Mouse (Mus musculus) G1E (cell line): ENCODE measurements around the gene Lrrc1. TPM values are rescaled to one million over a fixed set of nuclear protein-coding genes. Genes with fewer than 3 reads are reported as not detected.

Experiments
- ATAC-seq: 2 replicates; pipeline ENCODE4 v1.8.0; 2016; ENCODE audit warnings: mild to moderate bottlenecking; ENCODE audit not compliant: insufficient number of reproducible peaks, poor library complexity, low FRiP score, severe bottlenecking; ENCODE audit errors: extremely low read depth
- DNase-seq: peaks from one replicate; pipeline ENCODE4 v3.0.0; 2012; ENCODE audit warnings: low spot score
- H3K27me3 ChIP-seq: 2 replicates; pipeline ENCODE4 v1.6.1; 2012; ENCODE audit warnings: mild to moderate bottlenecking, low read length, inconsistent platforms; ENCODE audit not compliant: insufficient read depth
- H3K36me3 ChIP-seq: replicated peaks from 2 replicates; pipeline ENCODE3; 2012; ENCODE audit warnings: mild to moderate bottlenecking, inconsistent platforms
- H3K4me1 ChIP-seq: 2 replicates; pipeline ENCODE4 v1.6.1; 2012; ENCODE audit warnings: low read depth, low read length, inconsistent platforms, mixed read lengths; ENCODE audit not compliant: insufficient read depth
- H3K4me3 ChIP-seq: 2 replicates; pipeline ENCODE4 v1.5.1; 2012; ENCODE audit warnings: low read depth, mild to moderate bottlenecking, inconsistent platforms, low read length, moderate library complexity, mixed read lengths
- H3K9me3 ChIP-seq: replicated peaks from 2 replicates; pipeline ENCODE4 v1.6.1; 2012; ENCODE audit warnings: inconsistent platforms
- CTCF ChIP-seq: IDR thresholded peaks from 2 replicates; pipeline ENCODE4 v1.5.1; 2012; ENCODE audit warnings: low read depth, low read length, inconsistent platforms, mixed read lengths
- GATA1 ChIP-seq: IDR thresholded peaks from 2 replicates; pipeline ENCODE4 v1.6.1; 2012; ENCODE audit warnings: borderline replicate concordance, low read length, inconsistent platforms, mixed read lengths
- GATA2 ChIP-seq: IDR thresholded peaks from 2 replicates; pipeline ENCODE4 v1.6.1; 2012; ENCODE audit warnings: low read depth, low read length, inconsistent platforms, borderline replicate concordance
- POLR2AphosphoS5 ChIP-seq: IDR thresholded peaks from 2 replicates; pipeline ENCODE4 v1.6.1; 2012; ENCODE audit warnings: low read depth, low read length, inconsistent platforms; ENCODE audit not compliant: insufficient replicate concordance
- TAL1 ChIP-seq: conservative IDR thresholded peaks from 2 replicates; pipeline ENCODE4 v1.6.1; 2012; ENCODE audit warnings: low read depth, low read length, inconsistent platforms, mixed read lengths
- polyA plus RNA-seq: library from polyadenylated mRNA; stranded (reverse); fragments of >175 nt; gene quantifications from 2 replicates; pipeline ENCODE4 v1.2.3, GENCODE M21; 2012
- total RNA-seq, 2 experiments: library from RNA; stranded (forward) in 1 of 2; stranded (reverse) in 1 of 2; fragments of 200-1000 nt in 1 of 2; fragments of >200 nt in 1 of 2; fragmentation: Nextera tagmentation in 1 of 2; gene quantifications; 2 replicates each; pipeline ENCODE4 v1.2.3; 2014 to 2017

Lrrc1 gene
- total and polyA plus RNA-seq, 3 experiments: 0.16 TPM; not detected in 2

DNA sequence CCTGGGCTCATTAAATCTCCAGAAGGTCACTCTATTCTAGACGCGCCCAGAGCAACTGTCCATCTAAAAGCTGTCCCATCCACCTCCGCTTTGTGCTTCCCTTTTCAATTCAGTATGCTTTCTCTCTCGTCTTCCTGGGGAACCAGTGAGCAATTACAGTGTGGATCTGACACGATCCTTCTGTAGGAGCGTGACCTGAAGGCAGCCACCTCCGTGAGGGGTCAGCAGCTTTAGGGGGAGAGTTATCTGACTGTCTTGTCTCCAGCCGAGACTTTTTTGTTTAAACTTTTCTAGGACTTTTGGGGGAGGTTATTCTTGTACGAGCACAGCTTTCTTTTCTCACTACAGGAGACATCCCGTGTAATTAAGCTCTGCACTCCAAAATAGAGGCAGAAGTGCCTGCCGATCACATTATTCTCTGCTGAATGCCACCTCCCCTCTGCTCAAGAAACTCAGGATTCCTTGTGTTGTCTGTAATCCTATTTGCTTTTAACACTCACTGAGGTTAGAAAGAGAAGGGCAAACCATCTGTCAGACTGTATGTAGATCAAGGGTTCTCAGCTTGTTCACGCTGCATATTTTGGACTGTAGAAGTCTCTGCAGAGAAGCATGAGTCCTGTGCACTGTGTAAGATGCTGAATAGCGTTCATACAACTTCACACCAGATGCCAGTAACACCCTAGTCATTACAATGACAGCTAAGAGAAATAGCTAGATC, 24.3 kb upstream of the Lrrc1 start:
- H3K9me3 ChIP-seq: 0 out of 2 replicates have a peak, but pooled peaks cover 2% of the 10 kb centered on the region
- no peak overlapping the region for H3K4me3 ChIP-seq
- no peak for TF ChIP-seq POLR2AphosphoS5
- no peak for TF ChIP-seq CTCF
- TF ChIP-seq TAL1: no peak
- TF ChIP-seq GATA2: no peak
- no peak for TF ChIP-seq GATA1
- H3K4me1 ChIP-seq: no peaks in the 10 kb centered on the region
- DNase-seq (no peak), ATAC-seq (no peak)
- no peaks in the 10 kb centered on the region for H3K27me3 ChIP-seq
- no peaks in the 10 kb centered on the region for H3K36me3 ChIP-seq

DNA sequence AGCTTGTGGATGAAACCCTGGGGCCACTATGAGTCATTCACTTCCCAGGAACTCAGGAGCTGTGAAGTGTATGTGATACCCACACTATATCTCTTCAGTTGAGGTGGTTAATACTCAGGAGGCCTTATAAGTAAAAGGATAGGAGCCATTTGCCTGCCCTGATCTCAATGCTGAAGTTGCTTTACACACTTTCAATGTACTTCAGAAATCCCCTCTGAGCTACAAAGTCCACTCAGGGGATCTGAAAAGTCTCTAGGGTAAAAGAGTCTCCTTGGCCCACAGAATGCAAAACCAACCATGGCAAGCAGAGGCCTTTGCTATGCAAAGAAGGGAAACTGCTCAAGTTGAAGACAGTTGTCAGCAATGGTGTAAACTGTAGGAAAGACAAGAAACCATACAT, 17.2 kb upstream of the Lrrc1 start:
- H3K4me1 ChIP-seq: no peaks in the 10 kb centered on the region
- ATAC-seq: no peak
- TF ChIP-seq CTCF (no peak), TAL1 (no peak), GATA2 (no peak), POLR2AphosphoS5 (no peak), GATA1 (no peak)
- H3K9me3 ChIP-seq: peaks cover 12% of the 10 kb centered on the region
- no peak for DNase-seq
- H3K36me3 ChIP-seq: no peaks in the 10 kb centered on the region
- no peaks in the 10 kb centered on the region for H3K27me3 ChIP-seq
- H3K4me3 ChIP-seq: no peak overlapping the region

- DNase-seq: no peak
- TF ChIP-seq GATA2 (no peak), CTCF (no peak), TAL1 (no peak), GATA1 (no peak), POLR2AphosphoS5 (no peak)
- Histone ChIP-seq H3K4me1 (no peaks in the 10 kb centered on the region), H3K27me3 (no peaks in the 10 kb centered on the region), H3K36me3 (no peaks in the 10 kb centered on the region), H3K4me3 (no peak overlapping the region), H3K9me3 (peaks cover 14% of the 10 kb centered on the region)
- no peak for ATAC-seq
Measured at GRCm38 (mm10) chr9:77557963-77558362, 13.3 kb upstream of the Lrrc1 start.

DNA sequence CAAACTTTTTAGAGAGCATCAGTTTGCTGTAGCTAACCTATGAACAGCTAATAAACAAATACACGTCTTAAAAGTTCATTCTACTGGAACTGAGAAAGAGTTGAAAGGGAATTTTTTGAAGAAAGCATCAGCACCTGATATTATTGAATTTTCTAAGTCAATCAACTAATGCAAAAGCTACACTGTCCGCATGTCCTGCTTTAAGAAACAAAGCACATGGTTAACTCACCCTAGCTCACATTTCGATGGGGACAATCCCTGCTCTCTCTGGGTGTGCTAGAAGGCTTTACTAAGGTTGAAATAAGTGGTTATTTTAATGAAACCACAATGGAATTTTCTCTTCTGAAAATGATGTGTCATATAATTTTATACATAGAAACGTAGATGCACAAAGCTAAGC, 12.5 kb upstream of the Lrrc1 start:
- no peaks in the 10 kb centered on the region for H3K4me1 ChIP-seq
- no peak for TF ChIP-seq POLR2AphosphoS5
- no peak for TF ChIP-seq GATA1
- no peak for TF ChIP-seq CTCF
- TF ChIP-seq TAL1: no peak
- TF ChIP-seq GATA2: no peak
- no peaks in the 10 kb centered on the region for H3K27me3 ChIP-seq
- H3K4me3 ChIP-seq: no peak overlapping the region
- no peaks in the 10 kb centered on the region for H3K36me3 ChIP-seq
- no peak for ATAC-seq
- peaks cover 13% of the 10 kb centered on the region for H3K9me3 ChIP-seq
- no peak for DNase-seq

GRCm38 (mm10) chr9:77556435-77556834, 11.8 kb upstream of the Lrrc1 start:
- no peak for ATAC-seq
- no peak for DNase-seq

GRCm38 (mm10) chr9:77553465-77553864, 8.8 kb upstream of the Lrrc1 start:
- no peaks in the 10 kb centered on the region for H3K27me3 ChIP-seq
- no peaks in the 10 kb centered on the region for H3K4me1 ChIP-seq
- H3K9me3 ChIP-seq: peaks cover 18% of the 10 kb centered on the region
- TF ChIP-seq POLR2AphosphoS5: no peak
- no peak for TF ChIP-seq CTCF
- no peak for TF ChIP-seq GATA1
- TF ChIP-seq GATA2: no peak
- no peak for TF ChIP-seq TAL1
- no peaks in the 10 kb centered on the region for H3K36me3 ChIP-seq
- ATAC-seq: no peak
- no peak for DNase-seq
- H3K4me3 ChIP-seq: no peak overlapping the region

More at GRCm38 (mm10) chr9:77556435-77556834, 11.8 kb upstream of the Lrrc1 start:
- TF ChIP-seq POLR2AphosphoS5 (no peak), GATA1 (no peak), TAL1 (no peak), GATA2 (no peak), CTCF (no peak)
- no peak overlapping the region for H3K4me3 ChIP-seq
- peaks cover 17% of the 10 kb centered on the region for H3K9me3 ChIP-seq
- no peaks in the 10 kb centered on the region for H3K36me3 ChIP-seq
- H3K4me1 ChIP-seq: no peaks in the 10 kb centered on the region
- no peaks in the 10 kb centered on the region for H3K27me3 ChIP-seq
